Mouse (Mus musculus): Measurements from ENCODE around the gene Dpp6.
A peak's percentile ranks its signal among the peaks of the same experiment; 100 is the strongest.
"Not testable (repeated sequence)": the region's sequence is repeated elsewhere in the genome, so short reads cannot be mapped to it uniquely, and the experiment has no call there.

Gene Dpp6

DNA sequence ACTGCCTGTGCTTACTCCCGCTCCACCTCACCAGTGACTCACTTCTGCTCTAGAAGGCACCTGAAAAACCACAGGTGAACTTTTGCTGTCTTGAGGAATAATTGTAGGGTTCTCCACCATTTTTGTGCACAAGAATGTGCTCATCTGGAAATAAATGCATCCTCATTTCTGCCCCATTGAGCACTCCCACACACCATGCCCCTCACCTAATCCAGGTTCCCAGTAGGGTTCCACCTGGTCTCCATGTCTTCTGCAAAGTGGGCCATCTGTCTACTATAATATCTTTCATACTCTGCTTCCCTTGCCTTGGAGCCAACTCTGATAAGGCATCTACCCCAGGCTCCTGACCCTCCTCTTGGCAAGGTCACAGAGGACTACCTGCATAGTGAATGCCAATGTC is 585.6 kb downstream of the Dpp6 start:
- peak; percentile 79 for DNase-seq

DNA sequence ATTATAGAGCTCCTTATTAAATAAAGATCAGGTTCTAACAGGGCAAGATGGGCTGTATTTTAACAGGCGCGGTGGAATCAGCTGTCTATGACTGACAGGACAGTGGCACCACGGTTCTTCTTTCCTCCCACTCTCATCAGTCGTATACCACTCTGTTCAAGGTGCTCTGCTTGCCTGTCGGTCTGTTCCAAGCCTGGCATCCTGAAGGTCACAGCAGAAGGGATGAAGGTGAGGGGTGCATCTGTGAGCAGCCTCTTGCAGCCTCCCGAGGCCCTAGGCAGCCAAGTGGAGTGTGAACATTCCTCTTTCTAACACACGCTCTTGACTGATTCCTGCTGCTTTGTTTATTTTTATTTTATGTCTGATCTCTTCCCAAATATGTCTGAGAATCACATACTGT is 591.9 kb downstream of the Dpp6 start:
- DNase-seq = no peak

DNA sequence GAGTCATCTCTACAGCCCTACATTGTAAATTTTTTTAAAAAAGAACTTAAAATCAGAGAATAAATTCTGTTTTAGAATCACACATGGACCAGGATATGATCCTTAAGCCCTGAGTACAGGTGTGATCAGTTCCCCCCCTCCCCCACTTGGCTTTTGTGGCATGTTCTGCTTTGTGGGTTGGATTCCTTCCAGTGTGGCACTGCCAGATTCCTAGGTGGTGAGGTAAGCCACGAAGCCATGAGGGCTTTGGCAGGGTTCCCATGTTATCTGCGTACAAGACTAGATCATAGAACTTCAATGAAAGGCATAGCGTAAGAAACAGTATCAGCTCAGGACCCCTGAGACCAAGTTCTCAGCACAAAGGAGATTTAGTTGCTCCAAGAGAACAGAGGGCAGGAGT is 596.0 kb downstream of the Dpp6 start:
- peak; percentile 92 for DNase-seq

DNA sequence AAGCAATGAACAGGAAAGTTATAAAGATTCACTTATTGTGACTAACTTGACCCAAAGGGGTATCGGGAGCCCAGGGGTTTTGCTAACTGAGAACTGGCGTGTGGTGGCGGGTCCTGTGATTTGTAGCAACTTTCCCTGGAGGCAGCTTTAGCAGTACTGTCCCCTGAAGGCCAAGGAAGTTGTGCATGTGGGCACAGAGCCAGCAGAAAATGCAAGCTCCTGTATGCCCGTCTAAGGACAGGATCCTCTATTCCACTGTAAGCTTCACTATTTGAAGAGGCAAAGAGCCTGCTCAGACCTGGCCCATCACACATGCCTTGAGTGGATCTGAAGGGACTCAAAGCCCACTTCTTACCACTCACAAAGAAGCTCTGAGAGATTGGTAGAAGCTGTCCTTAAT is 598.5 kb downstream of the Dpp6 start:
- DNase-seq = no peak

DNA sequence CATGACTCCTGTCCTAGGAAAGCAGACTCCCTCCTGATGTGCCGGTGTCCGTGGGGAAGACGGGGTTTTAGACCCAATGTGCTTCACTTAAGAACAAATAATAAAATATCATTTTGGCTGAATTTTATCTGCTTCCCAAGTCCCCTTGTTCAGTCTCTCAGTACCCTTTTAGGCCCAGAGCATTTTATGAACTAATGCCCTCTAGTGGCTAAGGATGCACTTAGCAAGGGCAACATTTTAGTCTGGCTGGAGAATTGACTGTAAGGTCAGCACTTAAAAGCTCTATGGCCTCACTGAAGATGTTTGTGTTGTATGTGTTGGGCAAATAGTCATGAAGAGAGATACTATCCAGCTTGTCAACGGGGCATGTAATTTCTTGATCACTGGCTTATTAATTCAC is 599.6 kb downstream of the Dpp6 start:
- peak; percentile 77 for DNase-seq

DNA sequence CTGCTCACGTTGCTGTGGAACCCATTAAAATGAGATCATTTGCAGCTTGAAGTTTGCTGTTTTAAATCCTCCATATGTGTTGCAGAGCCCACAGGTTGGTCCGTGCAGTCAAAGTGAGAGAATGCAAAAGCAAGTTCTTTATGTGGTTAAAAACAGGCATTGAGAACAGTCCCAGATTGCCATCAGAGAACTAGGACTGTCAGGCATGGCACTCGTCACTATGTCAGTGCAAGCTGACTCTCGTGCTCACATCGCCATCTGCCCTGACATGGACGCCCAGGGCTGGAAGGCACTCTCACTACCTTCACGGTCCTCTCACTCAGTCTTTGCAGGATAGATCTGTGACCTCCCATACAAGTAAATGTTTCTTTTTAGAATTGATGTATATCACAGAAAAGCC is 600.4 kb downstream of the Dpp6 start:
- DNase-seq = peak; percentile 68

DNA sequence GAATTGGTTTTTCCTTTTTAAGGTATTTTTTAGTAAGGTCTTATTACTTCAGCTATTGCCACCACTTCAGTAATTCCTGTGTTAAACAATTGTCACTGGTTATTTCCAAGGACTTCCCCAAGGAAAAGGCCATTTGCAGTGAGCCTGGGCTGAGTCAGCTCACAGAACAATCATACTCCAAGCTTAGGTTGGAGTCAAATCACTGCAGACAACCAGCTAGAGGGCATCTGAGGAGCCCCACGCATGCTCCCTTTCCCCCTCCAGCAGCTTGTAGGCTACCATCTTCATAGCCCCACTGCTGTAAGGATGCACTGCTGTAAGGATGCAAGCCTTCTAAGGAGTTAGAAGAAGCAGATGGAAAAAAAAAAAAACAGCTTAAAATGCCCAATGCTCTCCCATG is 601.9 kb downstream of the Dpp6 start:
- DNase-seq = no peak

DNA sequence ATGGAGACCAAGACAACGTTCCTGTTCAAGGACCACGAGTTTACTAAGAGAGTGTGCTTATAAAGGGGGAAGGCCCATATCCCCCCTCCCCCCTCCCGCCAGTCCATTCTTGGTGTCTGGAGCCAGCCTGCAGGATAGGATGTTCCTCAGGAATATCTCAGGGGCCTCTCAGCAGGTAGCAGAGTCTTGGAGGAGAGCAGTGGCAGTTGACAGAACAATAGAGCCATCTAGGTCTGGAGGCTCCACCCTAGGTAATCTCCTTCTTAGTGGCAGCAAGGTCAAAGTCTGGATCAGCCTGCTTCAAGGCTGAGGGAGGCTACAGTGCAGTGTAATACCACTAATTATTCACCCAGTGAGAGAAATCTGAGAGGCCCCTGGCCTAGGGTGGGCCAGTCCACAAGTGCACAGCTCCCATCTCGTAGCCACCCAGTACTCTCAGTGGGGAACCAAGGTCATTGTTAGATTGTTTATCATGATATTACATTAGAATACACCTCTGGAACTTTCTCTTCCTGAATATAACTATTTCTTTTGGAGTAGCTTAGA is 604.2 kb downstream of the Dpp6 start:
- no peak for DNase-seq

DNA sequence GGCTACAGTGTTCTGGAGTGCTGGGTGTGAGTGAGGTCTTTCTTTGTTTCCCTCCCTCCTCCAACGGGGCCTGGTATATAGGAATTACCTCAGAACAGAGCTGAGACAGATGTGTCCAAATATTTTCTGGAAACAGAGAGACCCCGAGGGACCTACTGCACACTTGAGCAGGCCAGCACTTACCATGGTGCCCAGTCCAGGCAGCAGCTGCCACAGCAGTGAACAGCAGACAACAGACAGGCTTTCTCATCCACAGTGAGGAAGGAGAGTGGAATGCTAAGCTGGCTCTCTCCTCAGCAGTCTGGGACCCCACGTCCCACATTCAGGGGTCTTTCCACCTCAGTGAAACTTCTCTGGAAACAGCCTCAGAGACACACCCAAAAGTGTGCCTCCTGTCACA is 606.8 kb downstream of the Dpp6 start:
- DNase-seq = no peak

DNA sequence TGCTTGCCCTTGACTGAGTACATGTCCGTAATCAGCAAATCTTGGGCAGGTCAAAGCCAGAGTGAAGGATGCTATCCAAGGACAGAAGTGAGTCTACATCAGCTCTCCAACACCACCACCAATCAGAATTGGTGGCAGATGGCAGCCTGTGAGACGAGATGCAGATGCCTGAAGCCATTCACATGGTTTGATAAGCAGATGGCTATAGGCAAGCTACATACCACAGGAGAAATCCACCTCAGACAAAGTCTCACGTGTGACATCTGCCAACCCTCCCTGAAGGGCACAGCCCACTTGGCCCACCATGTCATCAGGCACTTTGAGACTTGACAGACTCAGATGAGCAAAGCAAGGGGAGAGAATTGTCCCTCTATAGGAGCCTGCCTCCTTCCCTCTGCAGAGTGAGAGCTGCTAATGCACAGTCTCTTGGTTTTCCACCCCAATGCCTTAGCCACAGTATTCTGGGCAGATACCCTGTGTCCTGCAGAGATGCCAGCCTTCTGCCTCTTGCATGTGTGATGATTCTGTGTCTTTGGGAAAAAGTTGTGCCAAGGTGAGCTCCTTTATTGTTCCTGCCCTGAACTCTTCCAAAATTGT is 607.6 kb downstream of the Dpp6 start:
- DNase-seq = peak; percentile 84

DNA sequence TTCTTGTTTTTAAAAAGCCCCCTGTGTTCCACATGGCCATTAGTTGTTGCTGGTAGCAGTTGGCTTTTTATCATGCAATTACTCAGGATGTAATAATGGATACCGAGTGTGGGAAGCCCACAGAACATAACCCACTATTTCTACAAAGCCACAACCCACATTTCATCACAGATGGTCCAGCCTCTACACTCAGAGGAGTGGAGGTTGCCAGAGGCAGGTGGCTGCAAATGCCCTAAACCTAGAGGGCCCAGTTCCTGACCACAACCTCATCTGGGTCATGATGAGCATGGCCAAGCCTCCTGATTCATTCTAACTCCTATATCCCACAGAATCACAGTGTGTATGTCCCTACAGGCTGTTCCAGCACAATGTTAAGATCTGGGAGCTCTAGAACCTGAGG is 609.2 kb downstream of the Dpp6 start:
- no peak for DNase-seq

DNA sequence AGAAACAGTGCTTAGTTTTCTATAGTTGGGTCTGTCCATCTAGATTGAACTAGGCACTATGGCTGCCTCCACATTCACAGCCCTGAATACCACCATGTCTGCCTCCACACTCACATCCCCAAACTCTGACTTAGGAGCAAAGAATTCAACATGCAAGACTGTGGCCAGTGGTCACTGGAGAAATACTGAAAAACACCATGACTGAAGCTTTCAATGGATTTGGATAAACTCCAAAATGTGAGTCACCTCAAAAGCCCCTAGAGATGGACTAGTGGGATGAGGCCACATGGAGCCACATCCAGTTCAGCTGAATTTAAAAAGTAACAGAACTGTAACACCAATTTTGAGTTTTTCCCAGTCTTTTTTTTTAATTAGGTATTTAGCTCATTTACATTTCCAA is 616.6 kb downstream of the Dpp6 start:
- no peak for DNase-seq

DNA sequence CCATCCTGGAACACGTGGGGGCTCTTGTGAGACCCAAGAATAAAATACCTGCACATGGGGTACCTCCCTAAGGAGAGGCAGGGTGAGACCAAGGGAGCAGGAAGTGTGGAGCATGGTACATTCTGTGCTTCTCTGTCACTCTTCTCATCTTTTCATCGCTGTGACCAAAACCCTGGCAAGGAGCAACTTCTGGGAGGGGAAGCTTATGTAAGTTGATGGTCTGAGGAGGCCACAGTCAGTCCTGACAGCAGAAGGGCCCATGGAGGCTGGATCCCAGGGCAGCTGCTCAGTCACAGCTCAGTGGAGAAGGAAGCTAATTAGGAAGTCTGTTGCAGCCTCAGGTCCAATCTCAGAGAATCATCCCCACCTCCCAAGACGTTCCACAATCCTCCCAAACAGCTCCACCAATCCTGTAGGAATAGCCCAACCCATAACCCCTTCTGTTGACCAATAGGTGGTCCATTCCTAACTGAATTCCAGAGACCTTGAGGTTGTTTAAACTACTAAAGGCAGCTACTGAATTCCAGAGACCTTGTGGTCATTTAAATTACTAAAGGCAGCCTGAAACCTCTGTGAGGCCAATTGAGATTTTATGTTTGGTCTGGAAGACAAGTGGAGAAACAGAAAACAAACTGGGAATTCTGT is 636.3 kb downstream of the Dpp6 start:
- peak; percentile 73 for DNase-seq

DNA sequence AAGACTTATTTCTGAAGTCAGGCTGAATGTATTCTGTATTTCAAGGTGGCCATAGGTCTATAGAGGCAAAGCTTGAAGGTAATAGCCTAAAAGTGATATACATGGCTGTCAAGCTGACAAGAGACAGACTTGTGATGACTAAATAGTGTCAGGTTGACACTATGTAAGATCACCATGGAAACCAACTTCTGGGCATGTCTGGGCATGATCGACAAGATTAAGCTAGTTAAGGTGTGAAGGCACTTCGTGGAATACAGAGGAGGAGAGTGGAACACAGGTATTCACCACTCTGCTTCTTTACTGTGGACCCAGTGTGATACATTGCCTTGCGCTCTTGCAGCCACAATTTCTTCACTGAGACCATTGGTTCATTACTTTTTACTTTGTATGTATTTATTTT is 637.4 kb downstream of the Dpp6 start:
- no peak for DNase-seq

DNA sequence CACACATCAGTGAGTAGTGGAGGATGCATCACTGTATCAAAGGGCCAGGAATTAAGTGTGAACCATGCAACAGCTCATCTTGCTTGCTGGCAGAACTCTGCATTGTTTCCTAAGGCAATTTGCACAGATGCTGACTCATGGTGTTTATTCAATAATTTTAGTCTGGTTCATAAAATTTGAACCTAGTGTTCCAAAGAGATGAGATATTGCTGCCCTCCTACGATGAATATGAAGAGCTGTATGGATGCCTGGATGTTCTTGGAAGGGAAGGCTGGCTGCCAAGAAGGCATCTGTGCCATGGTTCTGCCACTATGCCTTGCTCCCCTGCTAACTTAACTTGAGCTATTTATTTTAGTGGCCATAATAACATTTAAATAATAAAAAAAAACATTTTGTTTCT is 640.0 kb downstream of the Dpp6 start:
- DNase-seq = peak; percentile 69

DNA sequence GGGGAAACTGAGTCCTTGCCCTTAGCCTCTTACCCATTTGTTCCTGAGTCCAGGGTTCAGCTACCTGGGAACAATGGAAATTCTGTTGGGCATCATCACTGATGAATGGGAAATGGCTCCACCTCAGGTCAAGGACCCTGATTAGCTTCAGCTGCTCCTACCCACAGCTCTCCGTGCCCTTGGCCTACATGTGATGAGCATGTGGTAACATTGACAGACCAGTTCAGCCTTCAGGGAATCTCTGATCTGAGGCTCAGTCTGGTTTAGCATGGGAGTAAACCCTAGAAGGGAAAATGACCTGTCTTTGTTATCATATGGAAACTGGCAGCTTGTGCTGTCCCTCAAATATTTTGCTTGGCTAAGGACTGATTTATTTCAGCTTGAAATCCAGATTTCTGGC is 640.7 kb downstream of the Dpp6 start:
- no peak for DNase-seq

DNA sequence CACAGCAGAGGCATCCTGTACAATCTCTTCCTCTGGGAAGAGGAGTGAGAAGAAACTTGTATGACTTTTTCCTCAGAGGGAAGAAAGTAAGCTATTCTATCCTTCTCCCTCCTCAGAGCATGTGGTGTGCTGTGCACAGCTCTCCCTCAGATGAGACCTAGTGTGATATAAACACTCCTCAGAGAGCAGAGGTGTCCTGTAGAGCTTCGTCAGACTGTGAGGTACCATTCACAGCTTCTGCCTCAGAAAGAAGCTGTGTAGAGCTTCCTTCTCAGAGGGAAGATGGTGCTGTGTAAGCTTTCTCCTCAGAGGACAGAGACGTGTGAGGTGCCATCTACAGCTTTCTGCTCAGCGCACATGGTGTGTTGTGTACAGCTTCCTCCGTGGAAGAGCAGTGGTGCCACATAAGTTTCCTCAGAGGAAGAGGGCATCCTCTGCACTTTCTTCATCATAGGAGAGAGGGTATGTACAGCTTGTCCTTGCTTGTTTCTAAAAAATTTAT is 658.0 kb downstream of the Dpp6 start:
- DNase-seq = no peak

DNA sequence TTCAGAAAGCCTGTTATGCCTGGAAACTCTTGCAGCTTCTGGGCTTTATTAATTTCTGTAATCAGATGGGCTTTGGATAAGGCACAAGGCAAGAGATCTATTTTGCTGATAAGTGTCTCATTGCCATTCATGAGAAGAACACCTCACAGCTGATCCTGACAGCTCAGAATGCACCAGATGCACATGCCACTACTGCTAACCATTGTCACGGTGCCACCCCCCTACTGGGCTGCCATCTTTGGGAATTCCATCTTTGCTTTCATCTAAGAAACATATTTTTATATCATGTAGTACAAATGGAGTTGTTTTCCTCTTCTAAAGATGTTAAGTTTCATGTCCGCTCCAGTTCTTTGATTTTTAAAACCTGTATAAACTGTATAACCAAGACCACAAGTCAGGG is 664.7 kb downstream of the Dpp6 start:
- peak; percentile 51 for DNase-seq

DNA sequence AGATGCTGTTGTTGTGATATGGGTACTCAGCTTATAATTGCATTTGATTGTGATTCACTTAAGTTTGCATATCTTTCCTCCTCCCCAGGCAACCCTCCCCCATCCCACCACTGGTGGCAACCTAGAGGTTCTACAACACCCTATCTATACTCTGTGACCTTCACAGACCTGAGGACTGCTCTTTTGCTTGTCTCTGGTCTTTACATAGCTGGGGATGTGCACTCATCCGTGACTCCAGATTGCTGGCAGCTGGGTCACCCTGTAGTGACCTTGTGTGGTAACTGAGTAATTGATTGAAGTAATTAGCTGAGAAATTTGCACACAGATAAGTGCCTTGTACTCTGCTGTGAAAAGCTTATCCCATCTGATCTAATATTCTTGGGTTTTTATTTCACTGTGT is 669.1 kb downstream of the Dpp6 start:
- no peak for DNase-seq

DNA sequence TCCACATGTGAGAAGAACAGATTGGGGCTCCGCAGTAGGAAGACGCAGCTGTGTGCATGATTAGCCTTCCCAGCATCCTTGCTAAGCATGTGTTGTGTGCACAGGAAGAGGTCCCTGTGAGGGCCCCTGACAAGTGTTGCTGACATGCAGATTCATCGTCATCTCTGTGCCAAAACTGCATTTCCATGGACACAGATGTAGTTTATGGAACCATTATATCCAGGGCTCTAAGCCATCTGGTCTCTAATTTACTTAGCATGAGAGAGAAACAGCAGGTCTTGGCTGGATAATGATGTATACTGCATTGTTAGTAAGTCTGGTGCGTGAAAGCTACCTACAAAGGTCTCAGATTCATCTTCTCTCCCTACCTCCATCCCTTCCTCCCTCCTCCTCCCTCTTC is 673.9 kb downstream of the Dpp6 start:
- DNase-seq = no peak

DNA sequence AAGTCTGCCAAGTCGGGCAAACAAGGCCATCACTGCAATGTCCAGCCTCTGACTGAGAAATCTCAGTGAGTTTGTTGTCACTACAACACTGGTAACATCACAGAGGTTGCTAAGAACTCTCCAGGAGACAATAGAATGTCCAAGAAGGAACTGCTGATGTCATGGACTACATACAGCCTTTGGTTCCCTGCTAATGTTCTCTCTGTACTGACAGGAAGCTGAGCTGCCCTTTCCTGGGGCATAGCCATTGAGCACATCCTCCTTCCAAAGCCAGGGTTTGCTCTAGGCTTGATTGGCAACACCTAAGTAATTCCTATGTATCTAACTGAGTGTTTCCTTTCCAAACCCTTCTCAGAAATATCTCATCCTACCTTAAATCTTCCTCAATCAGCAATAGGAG is 684.3 kb downstream of the Dpp6 start, which contains the start of gene Speer4b:
Gene Speer4b, minus strand, starts transcription at position 101 of the 400 bp plus-strand sequence.
- not testable (repeated sequence) for DNase-seq

DNA sequence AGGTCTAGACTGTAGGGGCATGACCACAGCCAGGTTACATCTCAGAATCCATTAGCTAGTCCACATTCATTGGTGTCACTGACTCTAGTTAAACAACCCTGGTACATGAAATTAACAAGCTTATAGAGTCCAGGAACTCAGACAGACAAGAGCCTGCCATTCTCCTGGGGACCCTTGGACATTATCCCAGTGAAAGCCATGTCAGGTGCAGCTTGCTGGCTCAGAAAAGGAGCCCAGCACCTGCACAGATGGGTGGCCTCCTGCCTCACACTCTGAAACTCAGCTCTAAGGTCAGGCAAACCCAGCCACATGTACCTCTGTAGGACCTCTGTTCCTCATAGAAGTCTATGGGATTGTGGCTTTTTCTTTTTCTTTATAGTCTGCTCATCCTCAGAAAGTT is 701.7 kb downstream of the Dpp6 start:
- DNase-seq = peak; percentile 47

DNA sequence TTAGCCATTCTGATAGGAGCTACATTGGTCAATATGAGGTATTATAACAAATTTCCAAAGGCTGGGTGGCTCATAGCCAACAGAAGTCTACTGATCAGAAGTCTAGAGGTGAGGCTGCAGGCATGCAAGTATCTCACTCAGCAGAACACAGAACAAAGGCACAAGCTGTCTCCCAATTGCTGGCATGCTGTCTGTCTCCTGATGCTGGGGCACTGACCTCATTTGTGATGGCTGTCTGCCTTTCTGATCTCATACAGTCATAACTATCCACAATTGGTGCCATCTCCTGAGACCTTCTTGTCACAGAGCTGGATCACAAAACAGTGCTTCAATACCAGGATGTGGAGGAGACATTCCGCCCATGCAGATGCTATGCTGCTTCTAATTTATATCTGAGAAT is 709.9 kb downstream of the Dpp6 start:
- DNase-seq = peak; percentile 49

DNA sequence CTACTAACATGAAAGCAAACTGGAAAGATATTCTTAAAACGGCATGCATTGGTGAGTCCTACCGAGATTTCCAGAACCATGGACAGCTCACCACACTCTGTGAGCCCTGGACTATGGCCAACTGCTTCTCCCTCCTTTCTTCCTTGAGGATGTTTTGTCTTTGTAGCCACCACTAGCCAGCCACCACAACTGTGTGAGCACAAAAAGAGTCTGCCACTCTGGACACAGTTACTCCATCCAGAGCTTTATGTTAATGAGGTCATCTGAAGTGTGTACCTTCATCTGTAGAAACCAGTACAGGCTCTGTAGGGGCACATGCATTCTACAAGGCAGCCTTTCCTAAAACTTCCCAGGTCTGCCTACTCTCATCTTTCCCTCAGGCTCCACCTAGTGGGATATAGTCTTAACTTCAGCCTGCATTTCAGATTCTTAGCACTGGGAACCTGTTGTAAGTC is 727.8 kb downstream of the Dpp6 start:
- DNase-seq = peak; percentile 83

DNA sequence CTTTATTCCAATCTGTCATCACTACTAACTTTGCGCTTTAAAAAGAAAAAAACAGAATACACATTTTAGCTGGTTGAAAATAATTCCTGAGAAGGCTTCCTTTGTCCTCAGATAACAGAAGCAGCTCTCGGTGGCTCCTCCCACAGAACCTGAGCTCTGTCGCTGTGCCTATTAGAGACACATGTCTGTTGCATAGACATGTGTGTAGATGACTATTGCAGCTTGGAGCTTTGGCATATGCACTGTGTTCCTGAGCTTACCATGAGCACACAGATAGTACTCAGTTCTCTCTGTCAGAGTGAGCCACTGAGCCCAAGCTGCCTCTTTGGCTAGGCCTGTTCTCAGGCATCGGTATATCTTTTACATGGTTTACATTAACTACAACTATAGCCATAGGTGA is 732.3 kb downstream of the Dpp6 start:
- DNase-seq = no peak

Measured in cerebellum, adult 9-10 months (tissue).